Mouse (Mus musculus) small intestine, adult 2 months (tissue): Measurements from ENCODE around the gene Yju2.

Experiments used
- CTCF ChIP-seq: fragments of 200-500 bp; IDR thresholded peaks from 2 replicates; pipeline ENCODE4 v1.5.1; 2012; ENCODE audit warnings: low read depth, mild to moderate bottlenecking, control low read depth, inconsistent platforms, low read length, moderate library complexity, mixed read lengths; ENCODE audit not compliant: insufficient replicate concordance, insufficient read length; ENCODE audit errors: extremely low read depth
- POLR2A ChIP-seq: fragments of 200-500 bp; IDR thresholded peaks from 2 replicates; pipeline ENCODE4 v1.6.1; 2012; ENCODE audit warnings: low read depth, mild to moderate bottlenecking, control low read depth, inconsistent platforms, low read length, moderate library complexity

GRCm38 (mm10) chr17:55977301-55977700 lies 18.4 kb downstream of the Yju2 start:
- TF ChIP-seq CTCF = no peak
- TF ChIP-seq POLR2A = no peak
